Mouse (Mus musculus): ENCODE data around the gene Trim29. TPM values are rescaled to one million over a fixed set of nuclear protein-coding genes. Genes with fewer than 3 reads are reported as not detected.

Trim29 gene
- total and polyA plus RNA-seq, 3 experiments, result 0.08 to 0.33 (median 0.11) TPM

DNA sequence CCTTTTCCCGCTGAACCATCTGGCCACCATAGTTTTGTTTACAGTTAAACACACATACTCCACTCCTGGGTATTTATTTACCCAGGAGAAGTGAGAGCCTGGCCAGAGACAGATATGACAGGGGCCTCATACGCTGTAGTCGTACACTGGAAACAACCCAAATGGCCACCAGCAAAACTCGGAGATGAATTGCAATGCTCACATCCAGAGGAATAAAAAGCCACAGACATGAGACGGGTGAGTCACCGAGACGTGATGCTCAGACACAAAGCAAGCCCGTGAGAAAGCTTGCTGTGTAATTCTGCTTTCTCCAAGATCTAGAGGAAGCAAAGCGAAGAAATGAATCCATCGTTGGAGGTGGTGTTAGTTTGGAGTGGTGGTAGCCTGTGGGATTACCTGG, 10.3 kb upstream of the Trim29 start:
- WGBS, result 56% methylated on average over 10 of the region's 10 CpGs
- no peak for TF ChIP-seq CTCF (IDR thresholded peaks at IDR 0.05)
- TF ChIP-seq EP300 (IDR thresholded peaks at IDR 0.05; ENCODE audit: insufficient read depth, low read depth, low read length), result no peak
- TF ChIP-seq POLR2A (IDR thresholded peaks at IDR 0.05; ENCODE audit: insufficient read depth, low read depth, low read length), result no peak
- no peaks in the 10 kb centered on the region for H3K36me3 ChIP-seq (ENCODE audit: control insufficient read depth, insufficient read depth, low read length)
- H3K27ac ChIP-seq, result no peak overlapping the region
- DNase-seq, result no peak
- intact Hi-C loops (cut with DNase I), result no loop called here
- no peak overlapping the region for H3K9ac ChIP-seq (ENCODE audit: low read depth, low read length)
- no peak overlapping the region for H3K4me3 ChIP-seq
- H3K4me1 ChIP-seq (ENCODE audit: control insufficient read depth, insufficient read depth, low read length), result no peaks in the 10 kb centered on the region
- no peaks in the 10 kb centered on the region for H3K79me2 ChIP-seq (replicated peaks; ENCODE audit: control insufficient read depth, insufficient read depth, low read length)
- H3K27me3 ChIP-seq (ENCODE audit: control insufficient read depth, insufficient read depth, low read length), result no peaks in the 10 kb centered on the region

DNA sequence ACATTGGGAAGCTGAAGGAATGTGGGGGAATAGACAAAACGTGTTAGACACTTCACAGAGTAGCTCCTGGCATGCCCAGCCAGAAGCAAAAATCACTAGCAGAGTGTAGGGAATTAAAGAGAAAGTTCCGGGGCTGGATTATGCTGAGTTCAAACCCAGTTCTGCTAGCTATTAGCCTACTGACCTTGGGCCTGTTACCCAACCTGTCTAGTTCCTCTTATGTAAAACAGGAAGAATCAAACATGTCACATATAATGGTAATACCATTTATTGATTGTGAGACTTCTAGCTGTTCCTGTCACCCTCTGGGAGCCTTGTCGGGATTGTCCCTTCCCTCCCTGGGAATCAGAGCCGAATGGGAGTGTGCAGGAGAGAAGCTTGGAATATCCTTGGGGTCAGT, 7.7 kb upstream of the Trim29 start:
- H3K27me3 ChIP-seq (ENCODE audit: control insufficient read depth, insufficient read depth, low read length), result no peaks in the 10 kb centered on the region
- no peaks in the 10 kb centered on the region for H3K79me2 ChIP-seq (replicated peaks; ENCODE audit: control insufficient read depth, insufficient read depth, low read length)
- no peaks in the 10 kb centered on the region for H3K36me3 ChIP-seq (ENCODE audit: control insufficient read depth, insufficient read depth, low read length)
- H3K27ac ChIP-seq, result no peak overlapping the region
- intact Hi-C loops (cut with DNase I), result no loop called here
- TF ChIP-seq EP300 (IDR thresholded peaks at IDR 0.05; ENCODE audit: insufficient read depth, low read depth, low read length) (no peak), CTCF (IDR thresholded peaks at IDR 0.05) (no peak), POLR2A (IDR thresholded peaks at IDR 0.05; ENCODE audit: insufficient read depth, low read depth, low read length) (no peak)
- no peaks in the 10 kb centered on the region for H3K4me1 ChIP-seq (ENCODE audit: control insufficient read depth, insufficient read depth, low read length)
- no peak for DNase-seq
- H3K4me3 ChIP-seq, result no peak overlapping the region
- whole genome bisulfite sequencing, result 76% methylated on average over 4 of the region's 4 CpGs
- H3K9ac ChIP-seq (ENCODE audit: low read depth, low read length), result no peak overlapping the region

DNA sequence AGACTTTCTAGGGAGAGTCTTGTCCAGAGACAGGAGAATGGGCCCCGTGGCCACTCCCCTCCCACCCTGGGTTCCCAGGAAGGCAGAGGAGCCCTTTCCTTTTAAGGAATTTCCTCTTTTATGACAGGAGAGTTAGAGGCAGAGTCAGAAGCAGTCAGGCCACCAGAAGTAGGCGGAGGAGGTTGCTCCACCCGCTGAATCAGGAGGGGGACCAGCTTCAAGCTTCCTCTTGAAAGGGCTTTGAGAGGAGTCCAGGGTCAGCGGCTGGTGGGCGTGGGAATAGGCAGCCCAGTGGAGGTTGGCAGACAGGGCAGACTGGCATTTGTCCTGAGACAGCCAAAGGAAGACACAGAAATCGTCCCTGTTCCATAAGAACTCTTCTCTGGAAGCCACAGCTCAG, 4.8 kb upstream of the Trim29 start:
- no peaks in the 10 kb centered on the region for H3K79me2 ChIP-seq (replicated peaks; ENCODE audit: control insufficient read depth, insufficient read depth, low read length)
- TF ChIP-seq POLR2A (IDR thresholded peaks at IDR 0.05; ENCODE audit: insufficient read depth, low read depth, low read length), result no peak
- no peak for TF ChIP-seq CTCF (IDR thresholded peaks at IDR 0.05)
- no peak for TF ChIP-seq EP300 (IDR thresholded peaks at IDR 0.05; ENCODE audit: insufficient read depth, low read depth, low read length)
- H3K4me1 ChIP-seq (ENCODE audit: control insufficient read depth, insufficient read depth, low read length), result no peaks in the 10 kb centered on the region
- WGBS, result 38% methylated on average over 6 of the region's 6 CpGs
- no peaks in the 10 kb centered on the region for H3K36me3 ChIP-seq (ENCODE audit: control insufficient read depth, insufficient read depth, low read length)
- H3K27ac ChIP-seq, result no peak overlapping the region
- H3K27me3 ChIP-seq (ENCODE audit: control insufficient read depth, insufficient read depth, low read length), result no peaks in the 10 kb centered on the region
- no peak for DNase-seq
- intact Hi-C loops (cut with DNase I), result no loop called here
- H3K9ac ChIP-seq (ENCODE audit: low read depth, low read length), result no peak overlapping the region
- H3K4me3 ChIP-seq, result no peak overlapping the region

GRCm38 (mm10) chr9:43309087-43309872, 1.4 kb upstream of the Trim29 start:
- 80% methylated on average over 6 of the region's 6 CpGs for WGBS

GRCm38 (mm10) chr9:43312190-43312589, 1.5 kb downstream of the Trim29 start:
- no peaks in the 10 kb centered on the region for H3K36me3 ChIP-seq (ENCODE audit: control insufficient read depth, insufficient read depth, low read length)
- intact Hi-C loops (cut with DNase I), result no loop called here
- H3K9ac ChIP-seq (ENCODE audit: low read depth, low read length), result no peak overlapping the region
- WGBS, result 83% methylated on average over 7 of the region's 7 CpGs
- no peaks in the 10 kb centered on the region for H3K79me2 ChIP-seq (replicated peaks; ENCODE audit: control insufficient read depth, insufficient read depth, low read length)
- H3K4me1 ChIP-seq (ENCODE audit: control insufficient read depth, insufficient read depth, low read length), result no peaks in the 10 kb centered on the region
- TF ChIP-seq EP300 (IDR thresholded peaks at IDR 0.05; ENCODE audit: insufficient read depth, low read depth, low read length) (no peak), CTCF (IDR thresholded peaks at IDR 0.05) (no peak), POLR2A (IDR thresholded peaks at IDR 0.05; ENCODE audit: insufficient read depth, low read depth, low read length) (no peak)
- no peaks in the 10 kb centered on the region for H3K27me3 ChIP-seq (ENCODE audit: control insufficient read depth, insufficient read depth, low read length)
- no peak for DNase-seq
- no peak overlapping the region for H3K4me3 ChIP-seq
- H3K27ac ChIP-seq, result no peak overlapping the region

More at GRCm38 (mm10) chr9:43309087-43309872, 1.4 kb upstream of the Trim29 start:
- no peak for DNase-seq
- Histone ChIP-seq H3K27me3 (ENCODE audit: control insufficient read depth, insufficient read depth, low read length) (no peaks in the 10 kb centered on the region), H3K36me3 (ENCODE audit: control insufficient read depth, insufficient read depth, low read length) (no peaks in the 10 kb centered on the region), H3K79me2 (replicated peaks; ENCODE audit: control insufficient read depth, insufficient read depth, low read length) (no peaks in the 10 kb centered on the region), H3K27ac (no peak overlapping the region), H3K4me3 (no peak overlapping the region), H3K4me1 (ENCODE audit: control insufficient read depth, insufficient read depth, low read length) (no peaks in the 10 kb centered on the region), H3K9ac (ENCODE audit: low read depth, low read length) (no peak overlapping the region)
- TF ChIP-seq CTCF (IDR thresholded peaks at IDR 0.05) (no peak), EP300 (IDR thresholded peaks at IDR 0.05; ENCODE audit: insufficient read depth, low read depth, low read length) (no peak)
- intact Hi-C loops (cut with DNase I), result no loop called here

- 79% methylated on average over 3 of the region's 3 CpGs for WGBS
- H3K27me3 ChIP-seq (ENCODE audit: control insufficient read depth, insufficient read depth, low read length), result no peaks in the 10 kb centered on the region
- TF ChIP-seq CTCF (IDR thresholded peaks at IDR 0.05), result no peak
- no peak for TF ChIP-seq EP300 (IDR thresholded peaks at IDR 0.05; ENCODE audit: insufficient read depth, low read depth, low read length)
- TF ChIP-seq POLR2A (IDR thresholded peaks at IDR 0.05; ENCODE audit: insufficient read depth, low read depth, low read length), result no peak
- H3K4me1 ChIP-seq (ENCODE audit: control insufficient read depth, insufficient read depth, low read length), result no peaks in the 10 kb centered on the region
- no peaks in the 10 kb centered on the region for H3K79me2 ChIP-seq (replicated peaks; ENCODE audit: control insufficient read depth, insufficient read depth, low read length)
- H3K4me3 ChIP-seq, result no peak overlapping the region
- H3K36me3 ChIP-seq (ENCODE audit: control insufficient read depth, insufficient read depth, low read length), result no peaks in the 10 kb centered on the region
- H3K27ac ChIP-seq, result no peak overlapping the region
- no peak overlapping the region for H3K9ac ChIP-seq (ENCODE audit: low read depth, low read length)
- intact Hi-C loops (cut with DNase I), result no loop called here
- no peak for DNase-seq
Observed at GRCm38 (mm10) chr9:43313805-43314204, 3.2 kb downstream of the Trim29 start.

Data from heart, adult 2 months (tissue).